Mouse (Mus musculus): ENCODE data around the gene Bicd2.
"Not testable (repeated sequence)": the region's sequence is repeated elsewhere in the genome, so short reads cannot be mapped to it uniquely, and the experiment has no call there.

Bicd2 gene

GRCm38 (mm10) chr13:49360906-49361406, 19.6 kb downstream of the Bicd2 start:
- DNase-seq, result no peak

- DNase-seq, result no peak
These were observed 21.0 kb downstream of the Bicd2 start for GRCm38 (mm10) chr13:49362364-49362763.

- no peak for DNase-seq
These were observed 21.4 kb downstream of the Bicd2 start for GRCm38 (mm10) chr13:49362804-49363203.

GRCm38 (mm10) chr13:49364716-49365115, 23.3 kb downstream of the Bicd2 start:
- no peak for DNase-seq

GRCm38 (mm10) chr13:49367657-49368440, 26.5 kb downstream of the Bicd2 start:
- no peak for DNase-seq

GRCm38 (mm10) chr13:49369404-49369803, 28.0 kb downstream of the Bicd2 start:
- DNase-seq, result no peak

GRCm38 (mm10) chr13:49370216-49370615, 28.8 kb downstream of the Bicd2 start:
- DNase-seq, result not testable (repeated sequence)

GRCm38 (mm10) chr13:49370916-49371315, 29.5 kb downstream of the Bicd2 start:
- DNase-seq, result not testable (repeated sequence)

GRCm38 (mm10) chr13:49371428-49371899, 30.1 kb downstream of the Bicd2 start:
- DNase-seq, result peak; percentile 33 to 41

GRCm38 (mm10) chr13:49372370-49373060, 31.1 kb downstream of the Bicd2 start:
- DNase-seq, result no peak

GRCm38 (mm10) chr13:49374304-49374703, 32.9 kb downstream of the Bicd2 start:
- no peak for DNase-seq

- DNase-seq, result no peak
These were observed 33.3 kb downstream of the Bicd2 start for GRCm38 (mm10) chr13:49374730-49375129.

GRCm38 (mm10) chr13:49377608-49378007, 36.2 kb downstream of the Bicd2 start:
- DNase-seq, result no peak

- no peak for DNase-seq
These were observed 37.9 kb downstream of the Bicd2 start for GRCm38 (mm10) chr13:49379301-49379700.

- peak; percentile 60 to 85 for DNase-seq
These were observed 39.8 kb downstream of the Bicd2 start for GRCm38 (mm10) chr13:49381230-49381629.

- DNase-seq, result no peak
These were observed 41.6 kb downstream of the Bicd2 start for GRCm38 (mm10) chr13:49382997-49383396.

GRCm38 (mm10) chr13:49384751-49385463, 43.5 kb downstream of the Bicd2 start:
- DNase-seq, result no peak

- no peak for DNase-seq
These were observed 50.0 kb downstream of the Bicd2 start for GRCm38 (mm10) chr13:49391374-49391773.

- no peak for DNase-seq
These were observed 52.2 kb downstream of the Bicd2 start for GRCm38 (mm10) chr13:49393579-49393978.

GRCm38 (mm10) chr13:49394886-49395447, 53.6 kb downstream of the Bicd2 start:
- DNase-seq, result no peak

- no peak for DNase-seq
These were observed 55.4 kb downstream of the Bicd2 start for GRCm38 (mm10) chr13:49396798-49397197.

GRCm38 (mm10) chr13:49398191-49398590, 56.8 kb downstream of the Bicd2 start:
- DNase-seq, result no peak

GRCm38 (mm10) chr13:49400139-49400538, 58.8 kb downstream of the Bicd2 start:
- DNase-seq, result no peak

Data from spleen, adult 18-20 months (tissue).